Mouse (Mus musculus) heart, adult 8-10 months (tissue): ENCODE measurements around the gene Parn. TPM values are rescaled to one million over a fixed set of nuclear protein-coding genes. Genes with fewer than 3 reads are reported as not detected.

ENCODE experiments used
- total RNA-seq, 4 experiments: library from RNA; stranded (reverse); gene quantifications; 2 replicates each; pipeline ENCODE4 v1.2.4; 2022

The Parn gene
- total RNA-seq, 4 experiments from 2014 or later: 7.8 to 12.7 (median 9.3) TPM

Other genes with a start within 250 kb of the Parn start
- gene Bfar, start 3.7 kb upstream of the Parn start, total RNA-seq: 10 to 100 TPM; 41.4 to 53.6 (median 51.1) TPM
- gene 3110001I22Rik, start 3.8 kb upstream of the Parn start, total RNA-seq: 1 to 10 TPM; 2.2 to 3.0 (median 2.6) TPM
- under 1 TPM in 1 of 4 experiments, not detected in 3; 0.60 TPM for gene Pla2g10, start 62.8 kb upstream of the Parn start, total RNA-seq
- 10 to 100 TPM; 36.6 to 41.9 (median 39.0) TPM for gene Rrn3, start 112.5 kb upstream of the Parn start, total RNA-seq
- 10 to 100 TPM; 42.5 to 50.4 (median 43.5) TPM for gene Ntan1, start 150.7 kb upstream of the Parn start, total RNA-seq
- gene Pdxdc1, start 235.0 kb upstream of the Parn start, total RNA-seq: 10 to 100 TPM; 76.3 to 89.5 (median 80.4) TPM
- gene Mpv17l, start 235.0 kb upstream of the Parn start, total RNA-seq: 1 to 10 TPM; 1.6 to 3.6 (median 3.3) TPM